Mouse (Mus musculus): Measurements from ENCODE around the gene Fxyd1. TPM values are rescaled to one million over a fixed set of nuclear protein-coding genes. Genes with fewer than 3 reads are reported as not detected.

Fxyd1 gene
- polyA plus RNA-seq, 1 experiment from 2014 or later, result 57.9 TPM

DNA sequence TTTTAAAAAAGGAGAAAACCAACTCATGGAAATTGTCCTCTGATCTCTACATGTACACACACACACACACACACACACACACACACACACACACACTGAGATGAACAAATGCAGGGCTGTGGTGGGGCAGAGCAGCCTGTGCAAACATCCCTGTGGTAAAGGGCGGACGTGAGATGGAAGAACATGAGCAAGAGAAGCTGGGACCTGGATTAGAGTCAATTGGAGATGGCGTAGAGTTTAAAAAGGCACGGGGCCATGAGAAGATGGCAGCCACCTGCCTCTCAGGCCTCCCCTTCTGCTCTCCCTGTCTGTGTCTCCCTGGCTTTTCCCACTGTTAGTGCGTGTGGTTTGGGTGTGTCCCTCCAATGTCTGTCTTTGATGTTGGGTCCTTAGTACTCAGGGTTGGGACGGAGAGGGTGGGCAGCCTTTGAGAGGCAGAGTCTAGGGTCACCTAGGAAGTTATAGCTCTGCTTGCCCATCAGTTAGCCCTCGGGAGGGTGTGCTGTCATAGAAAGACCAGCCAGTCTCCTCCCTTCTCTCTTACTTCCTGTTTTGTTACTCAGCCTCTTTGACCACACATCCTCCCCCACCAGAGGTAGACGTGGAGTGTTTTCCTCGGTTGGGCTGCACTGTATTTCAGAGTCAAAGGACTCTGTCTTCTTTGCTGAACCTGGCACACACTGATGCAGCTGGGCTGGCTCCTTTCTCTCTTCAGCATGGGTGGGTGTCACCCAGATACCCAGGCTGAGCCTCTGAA is 23.4 kb downstream of the Fxyd1 start:
- no peak for ATAC-seq (replicated peaks; ENCODE audit: low FRiP score)
- H3K27me3 ChIP-seq, result no peaks in the 10 kb centered on the region
- H3K4me1 ChIP-seq, result peaks cover 8% of the 10 kb centered on the region
- H3K4me3 ChIP-seq (replicated peaks), result no peak overlapping the region
- H3K27ac ChIP-seq, result no peak overlapping the region
- WGBS, result 52% methylated on average over 9 of the region's 9 CpGs
- no peaks in the 10 kb centered on the region for H3K9me3 ChIP-seq (replicated peaks)
- no peaks in the 10 kb centered on the region for H3K36me3 ChIP-seq
- H3K4me2 ChIP-seq, result no peak overlapping the region
- H3K9ac ChIP-seq, result no peak overlapping the region

DNA sequence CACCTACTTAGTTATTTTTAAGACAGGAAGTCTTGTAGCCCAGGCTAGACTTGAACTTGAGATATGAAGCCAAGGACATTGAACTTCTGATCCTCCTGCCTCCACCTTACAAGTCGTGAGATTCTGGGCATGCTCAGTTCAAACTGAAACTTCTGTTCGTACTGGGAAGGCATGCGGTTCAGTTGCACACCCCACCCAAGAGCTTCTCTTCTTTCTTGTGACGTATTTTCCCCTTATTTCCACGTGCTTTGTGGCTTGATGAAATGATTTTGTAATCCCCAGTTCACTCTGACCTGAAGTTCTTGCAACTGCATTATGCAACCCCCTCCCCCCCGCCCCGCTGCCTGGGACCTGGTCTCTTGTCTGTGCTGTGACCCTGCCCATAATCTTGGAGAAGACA is 25.3 kb downstream of the Fxyd1 start:
- WGBS, result 87% methylated on average over 7 of the region's 7 CpGs
- H3K27ac ChIP-seq, result no peak overlapping the region
- ATAC-seq (replicated peaks; ENCODE audit: low FRiP score), result no peak
- no peak overlapping the region for H3K9ac ChIP-seq
- peaks cover 8% of the 10 kb centered on the region for H3K4me1 ChIP-seq
- H3K4me2 ChIP-seq, result no peak overlapping the region
- no peaks in the 10 kb centered on the region for H3K27me3 ChIP-seq
- H3K9me3 ChIP-seq (replicated peaks), result no peaks in the 10 kb centered on the region
- H3K36me3 ChIP-seq, result no peaks in the 10 kb centered on the region
- H3K4me3 ChIP-seq (replicated peaks), result no peak overlapping the region

DNA sequence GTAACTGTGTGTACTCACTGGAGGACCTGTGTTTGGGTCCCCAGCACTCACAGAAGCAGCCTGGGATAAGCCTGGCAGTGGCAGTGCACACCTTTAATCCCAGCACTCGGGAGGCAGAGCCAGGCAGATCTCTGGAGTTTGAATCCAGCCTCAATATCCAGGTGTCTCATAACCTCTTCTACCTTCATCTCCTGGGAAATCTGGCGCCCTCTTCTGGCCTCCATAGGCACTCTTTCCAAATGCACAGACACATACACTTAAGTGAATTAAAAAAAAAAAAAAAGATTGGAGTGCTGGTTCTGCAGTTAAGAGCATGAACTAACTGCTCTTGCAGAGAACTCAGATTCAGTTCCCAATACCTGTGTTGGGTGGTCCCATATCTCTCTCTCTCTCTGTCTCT is 26.3 kb downstream of the Fxyd1 start:
- WGBS, result 75% methylated on average over 2 of the region's 2 CpGs
- no peak overlapping the region for H3K27ac ChIP-seq

DNA sequence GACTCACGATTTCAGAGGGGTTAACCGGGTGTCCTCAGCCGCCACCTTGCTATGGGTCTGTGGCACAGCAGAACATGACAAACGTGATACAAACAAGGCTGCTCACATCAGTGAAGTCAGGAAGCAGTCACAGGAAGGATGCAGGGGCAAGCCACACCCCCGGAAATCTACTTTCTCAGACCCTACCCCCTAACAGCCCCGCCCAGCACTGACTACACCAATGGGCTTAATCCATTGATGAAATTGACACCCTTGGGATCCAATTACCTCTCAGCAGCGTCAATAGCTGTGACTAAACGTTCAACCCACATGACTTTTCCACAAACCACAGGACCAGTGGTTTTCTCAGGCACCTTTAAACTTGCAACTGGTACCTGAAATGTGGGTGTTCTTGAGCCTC is 28.4 kb downstream of the Fxyd1 start:
- Histone ChIP-seq H3K4me3 (replicated peaks) (no peak overlapping the region), H3K27ac (no peak overlapping the region), H3K4me1 (peaks cover 3% of the 10 kb centered on the region), H3K4me2 (no peak overlapping the region), H3K9me3 (replicated peaks) (no peaks in the 10 kb centered on the region), H3K36me3 (no peaks in the 10 kb centered on the region), H3K27me3 (no peaks in the 10 kb centered on the region), H3K9ac (no peak overlapping the region)
- no peak for ATAC-seq (replicated peaks; ENCODE audit: low FRiP score)
- 76% methylated on average over 8 of the region's 8 CpGs for WGBS

More for the DNA sequence above, 26.3 kb downstream of the Fxyd1 start:
- no peaks in the 10 kb centered on the region for H3K36me3 ChIP-seq
- H3K9me3 ChIP-seq (replicated peaks), result no peaks in the 10 kb centered on the region
- no peaks in the 10 kb centered on the region for H3K27me3 ChIP-seq
- no peak overlapping the region for H3K9ac ChIP-seq
- H3K4me1 ChIP-seq, result peaks cover 8% of the 10 kb centered on the region
- no peak for ATAC-seq (replicated peaks; ENCODE audit: low FRiP score)
- H3K4me2 ChIP-seq, result no peak overlapping the region
- no peak overlapping the region for H3K4me3 ChIP-seq (replicated peaks)

DNA sequence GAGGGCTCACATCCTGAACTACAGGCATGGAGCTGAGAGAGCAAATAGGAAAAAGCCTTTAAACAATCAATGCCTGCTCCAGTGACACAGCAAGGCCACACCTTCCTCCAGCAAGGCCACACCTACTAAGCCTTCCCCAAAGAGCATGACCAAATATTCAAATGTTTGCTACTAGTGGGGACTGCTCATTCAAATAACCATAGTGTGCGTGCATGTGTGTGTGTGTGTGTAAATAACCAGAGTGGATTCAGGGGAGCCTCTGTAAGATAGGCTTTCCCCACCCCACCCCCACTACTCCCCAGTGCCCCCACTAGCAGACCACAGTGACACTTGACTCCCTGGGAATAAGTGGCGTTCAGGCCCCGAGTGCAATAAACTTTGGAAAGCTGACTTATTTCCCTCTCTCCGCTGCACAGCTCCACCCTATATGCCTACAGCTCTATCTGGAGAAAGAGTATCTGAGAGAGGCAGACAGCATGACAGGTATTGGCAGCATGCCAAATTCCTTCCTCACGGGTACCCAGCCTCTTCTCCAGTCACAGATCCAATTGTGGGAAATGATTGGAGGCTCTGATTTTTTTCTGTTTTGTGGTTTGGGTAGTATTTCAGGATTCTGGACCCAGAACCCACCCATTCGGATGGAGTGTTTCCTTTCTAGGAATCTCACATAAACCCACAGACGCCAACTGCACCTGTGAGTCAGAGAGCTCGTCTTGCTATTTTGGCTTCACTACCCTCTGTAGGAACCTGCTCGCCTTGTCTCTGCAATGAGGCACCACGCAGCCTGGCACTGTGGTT is 39.7 kb downstream of the Fxyd1 start:
- H3K27me3 ChIP-seq, result no peaks in the 10 kb centered on the region
- H3K9ac ChIP-seq, result no peak overlapping the region
- peak overlapping the region; percentile 33; the same call in 1 of the 2 replicates for H3K27ac ChIP-seq
- no peaks in the 10 kb centered on the region for H3K9me3 ChIP-seq (replicated peaks)
- no peaks in the 10 kb centered on the region for H3K36me3 ChIP-seq
- H3K4me2 ChIP-seq, result peak overlapping the region; percentile 6; the same call in 1 of the 2 replicates
- peak; percentile 76 for ATAC-seq (replicated peaks; ENCODE audit: low FRiP score)
- H3K4me3 ChIP-seq (replicated peaks), result no peak overlapping the region
- 28% methylated on average over 10 of the region's 10 CpGs for WGBS
- H3K4me1 ChIP-seq, result peaks cover 18% of the 10 kb centered on the region

DNA sequence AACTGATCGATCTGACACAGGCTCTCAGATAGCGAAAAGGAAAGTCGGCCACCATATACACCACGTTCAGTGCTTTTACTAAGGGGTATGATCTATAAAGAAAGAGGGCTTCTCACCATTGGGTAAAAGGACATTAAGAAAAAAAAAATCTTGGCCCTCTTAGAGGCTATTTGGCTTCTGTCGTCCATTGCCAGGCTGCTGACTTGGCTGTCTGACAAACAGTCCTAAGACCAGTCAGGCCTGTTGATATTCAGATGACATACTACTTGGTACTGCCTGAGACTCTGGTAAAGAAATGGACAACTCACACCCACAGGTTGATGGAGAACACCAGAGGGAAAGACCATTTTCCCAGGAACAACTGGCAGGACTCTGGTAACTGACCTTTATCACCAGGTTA is 44.0 kb downstream of the Fxyd1 start:
- Histone ChIP-seq H3K36me3 (no peaks in the 10 kb centered on the region), H3K4me3 (replicated peaks) (no peak overlapping the region)
- ATAC-seq (replicated peaks; ENCODE audit: low FRiP score), result no peak

DNA sequence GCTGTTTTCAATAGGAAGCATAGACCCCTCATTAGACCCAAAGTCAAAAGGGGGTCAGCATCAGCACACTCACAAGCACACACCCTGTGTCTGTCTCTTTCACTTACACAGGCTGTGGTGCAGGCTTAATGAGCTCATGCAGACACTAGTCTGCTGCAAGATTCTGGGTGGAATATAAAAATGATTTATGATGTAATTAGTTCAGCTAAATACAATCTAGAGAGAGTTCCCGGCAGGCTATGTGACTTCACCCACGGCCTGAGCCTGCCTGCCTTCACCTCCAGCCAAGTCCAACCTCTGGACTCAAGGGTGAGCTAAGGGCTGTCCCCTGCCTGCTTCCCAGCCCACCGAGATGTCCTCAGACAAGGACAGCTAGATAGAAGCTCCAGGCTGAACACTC is 48.1 kb downstream of the Fxyd1 start:
- no peaks in the 10 kb centered on the region for H3K27me3 ChIP-seq
- 13% methylated on average over 3 of the region's 3 CpGs for WGBS
- ATAC-seq (replicated peaks; ENCODE audit: low FRiP score), result peak; percentile 78

More for the DNA sequence above, 44.0 kb downstream of the Fxyd1 start:
- peaks cover 30% of the 10 kb centered on the region for H3K4me1 ChIP-seq
- no peak overlapping the region for H3K9ac ChIP-seq
- no peaks in the 10 kb centered on the region for H3K27me3 ChIP-seq
- 72% methylated on average over 5 of the region's 5 CpGs for WGBS
- no peaks in the 10 kb centered on the region for H3K9me3 ChIP-seq (replicated peaks)
- H3K27ac ChIP-seq, result no peak overlapping the region
- H3K4me2 ChIP-seq, result no peak overlapping the region

DNA sequence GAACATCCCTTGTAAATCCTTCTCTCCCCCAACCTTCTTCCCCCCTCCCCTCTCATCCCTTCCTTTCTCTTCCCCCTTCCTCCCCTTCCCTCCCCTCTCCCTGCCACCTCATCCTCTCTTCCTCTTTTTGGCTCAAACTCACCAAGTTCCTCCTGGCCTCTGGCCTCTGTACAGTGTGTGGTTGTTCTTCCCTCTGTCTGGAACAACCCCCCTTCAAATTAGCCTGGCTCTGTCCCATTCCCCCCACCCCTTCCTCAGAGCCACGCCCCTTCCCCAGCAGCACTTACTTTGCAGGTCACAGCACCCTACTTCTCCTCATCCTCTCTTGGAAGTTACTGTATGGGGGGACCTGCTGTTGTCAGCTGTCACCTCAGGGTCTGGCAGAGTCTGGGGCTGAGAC is 48.8 kb downstream of the Fxyd1 start:
- WGBS, result 74% methylated on average over 1 of the region's 1 CpGs
- no peak overlapping the region for H3K4me3 ChIP-seq (replicated peaks)

More for the DNA sequence above, 48.1 kb downstream of the Fxyd1 start:
- Histone ChIP-seq H3K36me3 (no peaks in the 10 kb centered on the region), H3K4me3 (replicated peaks) (no peak overlapping the region), H3K9me3 (replicated peaks) (no peaks in the 10 kb centered on the region), H3K4me1 (peaks cover 13% of the 10 kb centered on the region), H3K9ac (no peak overlapping the region), H3K4me2 (no peak overlapping the region), H3K27ac (0 out of 2 replicates have a peak overlapping the region, but pooled peaks have one; percentile 54)

DNA sequence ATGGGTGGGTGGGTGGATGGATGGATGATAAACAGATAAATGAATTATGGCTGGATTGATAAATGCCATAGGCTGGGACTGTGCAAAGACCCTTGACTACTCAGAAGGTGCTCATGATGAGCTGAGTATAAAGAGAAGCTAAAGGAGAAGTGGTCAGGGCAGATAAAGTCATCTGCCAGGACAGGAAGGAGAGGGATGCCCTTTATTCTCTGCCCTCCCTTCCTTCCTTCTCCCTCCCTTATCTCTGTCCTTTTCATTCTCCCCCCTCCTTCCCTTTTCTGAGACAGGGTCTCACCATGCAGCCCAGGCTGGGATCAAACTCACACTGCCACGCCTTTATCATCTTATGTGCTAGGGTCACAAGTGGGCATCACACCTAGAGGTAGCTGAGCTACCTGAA is 49.2 kb downstream of the Fxyd1 start:
- H3K4me1 ChIP-seq, result peaks cover 13% of the 10 kb centered on the region
- no peak for ATAC-seq (replicated peaks; ENCODE audit: low FRiP score)
- 72% methylated on average over 1 of the region's 1 CpGs for WGBS

More for the DNA sequence above, 48.8 kb downstream of the Fxyd1 start:
- no peak for ATAC-seq (replicated peaks; ENCODE audit: low FRiP score)
- Histone ChIP-seq H3K27me3 (no peaks in the 10 kb centered on the region), H3K36me3 (no peaks in the 10 kb centered on the region), H3K4me2 (no peak overlapping the region), H3K9me3 (replicated peaks) (no peaks in the 10 kb centered on the region), H3K27ac (0 out of 2 replicates have a peak overlapping the region, but pooled peaks have one; percentile 28), H3K4me1 (peaks cover 13% of the 10 kb centered on the region), H3K9ac (no peak overlapping the region)

DNA sequence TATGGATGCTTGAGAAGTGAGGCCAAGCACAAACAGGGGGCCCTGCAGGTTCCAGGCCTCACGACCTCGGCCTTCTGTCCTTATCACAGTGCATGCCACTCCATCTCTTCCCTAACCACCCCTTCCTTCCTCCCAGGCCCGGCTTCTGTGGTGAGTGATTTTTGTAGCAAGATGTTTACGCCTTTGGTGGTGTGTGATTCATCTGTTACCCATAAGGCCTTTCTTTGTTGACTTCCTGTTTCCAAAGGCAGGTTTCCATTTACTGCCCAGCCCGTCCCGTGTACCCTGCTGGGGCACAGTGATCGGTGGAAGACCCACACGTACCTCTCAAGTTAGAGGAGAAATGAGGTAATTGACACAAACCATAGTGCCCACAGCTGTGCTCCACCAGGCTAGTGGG is 54.3 kb downstream of the Fxyd1 start:
- no peak for ATAC-seq (replicated peaks; ENCODE audit: low FRiP score)
- WGBS, result 79% methylated on average over 8 of the region's 8 CpGs
- H3K9me3 ChIP-seq (replicated peaks), result no peaks in the 10 kb centered on the region
- no peaks in the 10 kb centered on the region for H3K36me3 ChIP-seq
- H3K4me3 ChIP-seq (replicated peaks), result no peak overlapping the region
- no peak overlapping the region for H3K9ac ChIP-seq
- peaks cover 11% of the 10 kb centered on the region for H3K4me1 ChIP-seq
- no peak overlapping the region for H3K4me2 ChIP-seq
- no peaks in the 10 kb centered on the region for H3K27me3 ChIP-seq
- no peak overlapping the region for H3K27ac ChIP-seq

More for the DNA sequence above, 49.2 kb downstream of the Fxyd1 start:
- Histone ChIP-seq H3K27ac (no peak overlapping the region), H3K4me3 (replicated peaks) (no peak overlapping the region), H3K9ac (no peak overlapping the region), H3K4me2 (no peak overlapping the region), H3K36me3 (no peaks in the 10 kb centered on the region), H3K9me3 (replicated peaks) (no peaks in the 10 kb centered on the region), H3K27me3 (no peaks in the 10 kb centered on the region)

All from kidney, embryonic 15.5 days (tissue).